Mouse (Mus musculus): ENCODE data around the gene Acbd6.

- TF ChIP-seq CTCF (IDR thresholded peaks at IDR 0.05; ENCODE audit: extremely low read depth, insufficient read length, insufficient replicate concordance, low read depth, low read length) (no peak), POLR2A (IDR thresholded peaks at IDR 0.05; ENCODE audit: low read depth, low read length) (no peak)
Observed at GRCm38 (mm10) chr1:155528405-155529119, 29.4 kb upstream of the Acbd6 start.

Measured in small intestine, adult 2 months (tissue).